In the genomic region with DNA sequence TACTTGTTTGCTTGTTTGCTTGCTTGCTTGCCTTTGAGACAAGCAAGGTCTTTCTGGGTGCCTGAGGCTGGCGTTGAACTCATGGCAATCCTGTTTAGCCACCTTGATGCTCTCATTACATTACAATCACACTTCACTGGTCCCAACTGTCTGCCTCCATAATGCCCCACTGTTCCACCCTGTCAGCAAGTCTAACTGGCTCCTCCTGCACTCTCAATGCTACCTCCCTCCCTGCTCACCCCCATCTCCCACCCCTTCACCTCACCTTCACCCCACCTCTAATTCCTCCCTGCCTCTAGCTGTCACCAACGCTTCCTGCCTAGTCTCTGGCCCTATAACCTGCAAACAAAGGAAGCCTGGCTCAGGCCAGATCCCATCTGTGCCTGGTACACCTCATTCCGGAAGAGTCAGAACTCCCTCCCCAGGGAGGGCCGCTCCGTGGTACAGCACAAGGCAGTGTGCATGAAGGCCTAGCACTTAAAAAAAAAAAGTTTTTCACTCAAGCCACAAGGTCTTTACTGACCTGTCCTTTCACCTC, we compare ENCODE assay signal across 16 mouse cellular contexts. TPM values are rescaled to one million over a fixed set of nuclear protein-coding genes. Genes with fewer than 3 reads are reported as not detected.
A peak's percentile ranks its signal among the peaks of the same experiment; 100 is the strongest.
DNase-seq lines count a peak whose midpoint lies in the region; ATAC-seq and TF ChIP-seq lines count a peak whose summit lies in the region.
"Had no signal": no experiment of that assay in that cellular context is flagged by ENCODE, and none has a peak within 500 bp of the region (broad histone marks: within the 10 kb centered on the region; RNA-seq: fewer than 3 reads in every experiment).

No protein-coding gene starts in this region.

- TF ChIP-seq CTCF in testis, adult 2 months (IDR thresholded peaks at IDR 0.05; ENCODE audit: control insufficient read depth, insufficient read depth, insufficient replicate concordance, low read depth, low read length): no peak

- no peaks in the 10 kb centered on the region for H3K9me3 ChIP-seq in heart, embryonic 10.5 days
- H3K9me3 ChIP-seq in embryonic facial prominence, embryonic 12.5 days: no peaks in the 10 kb centered on the region
- H3K9me3 ChIP-seq: forebrain, embryonic 15.5 days had no signal

- no peak overlapping the region for H3K4me2 ChIP-seq in embryonic facial prominence, embryonic 12.5 days (replicated peaks)
- H3K4me2 ChIP-seq: heart, embryonic 11.5 days had no signal

- no peak for TF ChIP-seq POLR2A in testis, adult 2 months (IDR thresholded peaks at IDR 0.05; ENCODE audit: control insufficient read depth, low read depth, low read length)

- H3K36me3 ChIP-seq in heart, embryonic 10.5 days: peaks cover 2% of the 10 kb centered on the region; the same call in 1 of the 2 replicates
- no peaks in the 10 kb centered on the region for H3K36me3 ChIP-seq in testis, adult 2 months (ENCODE audit: control insufficient read depth, insufficient read depth, low read length)
- H3K36me3 ChIP-seq in embryonic facial prominence, embryonic 12.5 days: no peaks in the 10 kb centered on the region
- H3K36me3 ChIP-seq: forebrain, embryonic 15.5 days had no signal

- H3K4me3 ChIP-seq in heart, embryonic 10.5 days: no peak overlapping the region; the same call in 1 of the 2 replicates
- no peak overlapping the region for H3K4me3 ChIP-seq in testis, adult 2 months (ENCODE audit: control insufficient read depth, low read depth, low read length)
- no peak overlapping the region for H3K4me3 ChIP-seq in embryonic facial prominence, embryonic 12.5 days

- peaks cover 39% of the 10 kb centered on the region for H3K4me1 ChIP-seq in heart, embryonic 10.5 days
- peaks cover 41% of the 10 kb centered on the region for H3K4me1 ChIP-seq in testis, adult 2 months (ENCODE audit: control insufficient read depth, insufficient read depth, low read length)
- H3K4me1 ChIP-seq in embryonic facial prominence, embryonic 12.5 days: peaks cover 20% of the 10 kb centered on the region

- no peak for ATAC-seq in embryonic facial prominence, embryonic 12.5 days (ENCODE audit: insufficient number of reproducible peaks, insufficient read depth, low FRiP score, low TSS enrichment)
- ATAC-seq: forebrain, embryonic 15.5 days; Patski had no signal

- 58% methylated on average over 5 of the region's 5 CpGs for WGBS in heart, embryonic 10.5 days
- WGBS in embryonic facial prominence, embryonic 12.5 days: 64% methylated on average over 5 of the region's 5 CpGs

- H3K27me3 ChIP-seq in heart, embryonic 10.5 days (ENCODE audit: insufficient read depth, poor library complexity, severe bottlenecking): no peaks in the 10 kb centered on the region
- no peaks in the 10 kb centered on the region for H3K27me3 ChIP-seq in testis, adult 2 months (ENCODE audit: control insufficient read depth, insufficient read depth, low read length)
- H3K27me3 ChIP-seq in embryonic facial prominence, embryonic 12.5 days: no peaks in the 10 kb centered on the region
- H3K27me3 ChIP-seq: forebrain, embryonic 15.5 days; Patski had no signal

- DNase-seq in heart, embryonic 10.5 days (ENCODE audit: low spot score): no peak
- no peak for DNase-seq in heart, adult 18-20 months
- no peak for DNase-seq in testis, postnatal 14 days (ENCODE audit: low spot score)
- peak; percentile 50 for DNase-seq in testis, postnatal 10 days (ENCODE audit: low spot score)
- DNase-seq in layer of hippocampus, adult 9-10 months (ENCODE audit: low spot score): no peak
- DNase-seq in layer of hippocampus, adult 8-10 months (ENCODE audit: low spot score in 2 of 2): no peak
- DNase-seq: adrenal gland, postnatal 14 days; gastrocnemius, postnatal 14 days; heart, postnatal 36 days; midbrain, embryonic 14.5 days; right cerebral cortex, postnatal 25 days had no signal

- no peak overlapping the region for H3K9ac ChIP-seq in embryonic facial prominence, embryonic 12.5 days
- H3K9ac ChIP-seq: forebrain, embryonic 15.5 days had no signal

- H3K27ac ChIP-seq in heart, embryonic 10.5 days: 0 out of 2 replicates have a peak overlapping the region, but pooled peaks have one; percentile 52
- peak overlapping the region; percentile 79 for H3K27ac ChIP-seq in testis, adult 2 months (ENCODE audit: control insufficient read depth, insufficient read depth, low read depth, low read length)
- 0 out of 2 replicates have a peak overlapping the region, but pooled peaks have one; percentile 5 for H3K27ac ChIP-seq in embryonic facial prominence, embryonic 12.5 days
- H3K27ac ChIP-seq: forebrain, embryonic 15.5 days had no signal

RNA-seq across cellular contexts. Expression of gene Capns1, which starts 0.9 kb away (rescaled TPM):
- polyA plus RNA-seq in heart, embryonic 10.5 days (2016; fragmentation: Nextera tagmentation; extraction: Ambion mirVana): 76.6 and 84.1 TPM in 2 replicates
- 100 to 1,000 TPM; 277 to 293 TPM for total RNA-seq in heart, adult 18-20 months (2021)
- 562 and 592 TPM in 2 replicates for polyA plus RNA-seq in testis, adult 2 months (2012; rRNA removed)
- 80.5 and 86.6 TPM in 2 replicates for polyA plus RNA-seq in embryonic facial prominence, embryonic 12.5 days (2016; fragmentation: Nextera tagmentation; extraction: Ambion mirVana)
- 100 to 1,000 TPM; 196 to 240 (median 227) TPM for total RNA-seq in layer of hippocampus, adult 8-10 months (2022)

RNA-seq across cellular contexts. Expression of gene Cox7a1, which starts 13.7 kb away (rescaled TPM):
- polyA plus RNA-seq in heart, embryonic 10.5 days (2016; fragmentation: Nextera tagmentation; extraction: Ambion mirVana): 163 and 277 TPM in 2 replicates
- 1,000 to 10,000 TPM; 2,821 to 3,018 TPM for total RNA-seq in heart, adult 18-20 months (2021)
- 4.0 and 5.2 TPM in 2 replicates for polyA plus RNA-seq in testis, adult 2 months (2012; rRNA removed)
- 4.2 and 4.7 TPM in 2 replicates for polyA plus RNA-seq in embryonic facial prominence, embryonic 12.5 days (2016; fragmentation: Nextera tagmentation; extraction: Ambion mirVana)
- total RNA-seq in layer of hippocampus, adult 8-10 months (2022): 1 to 10 TPM; 4.4 to 6.9 (median 5.1) TPM

RNA-seq across cellular contexts. Expression of gene Zfp146, which starts 28.1 kb away (rescaled TPM):
- polyA plus RNA-seq in heart, embryonic 10.5 days (2016; fragmentation: Nextera tagmentation; extraction: Ambion mirVana): 8.6 and 9.5 TPM in 2 replicates
- 10 to 100 TPM; 27.8 to 30.9 TPM for total RNA-seq in heart, adult 18-20 months (2021)
- polyA plus RNA-seq in testis, adult 2 months (2012; rRNA removed): 5.8 and 6.4 TPM in 2 replicates
- polyA plus RNA-seq in embryonic facial prominence, embryonic 12.5 days (2016; fragmentation: Nextera tagmentation; extraction: Ambion mirVana): 17.2 and 20.6 TPM in 2 replicates
- total RNA-seq in layer of hippocampus, adult 8-10 months (2022): 10 to 100 TPM; 49.0 to 54.7 (median 50.3) TPM

RNA-seq across cellular contexts. Expression of gene Polr2i, which starts 34.1 kb away (rescaled TPM):
- polyA plus RNA-seq in heart, embryonic 10.5 days (2016; fragmentation: Nextera tagmentation; extraction: Ambion mirVana): 122 and 127 TPM in 2 replicates
- total RNA-seq in heart, adult 18-20 months (2021): 10 to 100 TPM; 51.1 to 53.7 TPM
- 242 and 257 TPM in 2 replicates for polyA plus RNA-seq in testis, adult 2 months (2012; rRNA removed)
- polyA plus RNA-seq in embryonic facial prominence, embryonic 12.5 days (2016; fragmentation: Nextera tagmentation; extraction: Ambion mirVana): 161 and 181 TPM in 2 replicates
- total RNA-seq in layer of hippocampus, adult 8-10 months (2022): 10 to 100 TPM; 49.2 to 52.5 (median 49.3) TPM

RNA-seq across cellular contexts. Expression of gene Tbcb, which starts 34.4 kb away (rescaled TPM):
- 212 and 246 TPM in 2 replicates for polyA plus RNA-seq in heart, embryonic 10.5 days (2016; fragmentation: Nextera tagmentation; extraction: Ambion mirVana)
- total RNA-seq in heart, adult 18-20 months (2021): 10 to 100 TPM; 57.8 to 68.2 TPM
- 65.7 and 66.2 TPM in 2 replicates for polyA plus RNA-seq in testis, adult 2 months (2012; rRNA removed)
- 224 and 250 TPM in 2 replicates for polyA plus RNA-seq in embryonic facial prominence, embryonic 12.5 days (2016; fragmentation: Nextera tagmentation; extraction: Ambion mirVana)
- total RNA-seq in layer of hippocampus, adult 8-10 months (2022): 100 to 1,000 TPM; 110 to 130 (median 118) TPM

Comparison
In these comparisons a context has a peak if more than half of its experiments do, and no peak if none do; other contexts are left out.
1. H3K27ac ChIP-seq: peak in every context shown above with its lines; median percentile 79 in testis, adult 2 months; 52 in heart, embryonic 10.5 days; 5 in embryonic facial prominence, embryonic 12.5 days.
2. RNA of gene Cox7a1, which starts 13.7 kb away (polyA plus RNA-seq): 163 to 277 TPM in heart, embryonic 10.5 days; 4.0 to 5.2 TPM in testis, adult 2 months and 4.2 to 4.7 TPM in embryonic facial prominence, embryonic 12.5 days; every median in the first group is over 10 times any median in the second.